Mouse (Mus musculus): ENCODE measurements around the gene Xrcc6. TPM values are rescaled to one million over a fixed set of nuclear protein-coding genes. Genes with fewer than 3 reads are reported as not detected.

The Xrcc6 gene
- polyA plus RNA-seq, 1 experiment = 53.7 TPM

DNA sequence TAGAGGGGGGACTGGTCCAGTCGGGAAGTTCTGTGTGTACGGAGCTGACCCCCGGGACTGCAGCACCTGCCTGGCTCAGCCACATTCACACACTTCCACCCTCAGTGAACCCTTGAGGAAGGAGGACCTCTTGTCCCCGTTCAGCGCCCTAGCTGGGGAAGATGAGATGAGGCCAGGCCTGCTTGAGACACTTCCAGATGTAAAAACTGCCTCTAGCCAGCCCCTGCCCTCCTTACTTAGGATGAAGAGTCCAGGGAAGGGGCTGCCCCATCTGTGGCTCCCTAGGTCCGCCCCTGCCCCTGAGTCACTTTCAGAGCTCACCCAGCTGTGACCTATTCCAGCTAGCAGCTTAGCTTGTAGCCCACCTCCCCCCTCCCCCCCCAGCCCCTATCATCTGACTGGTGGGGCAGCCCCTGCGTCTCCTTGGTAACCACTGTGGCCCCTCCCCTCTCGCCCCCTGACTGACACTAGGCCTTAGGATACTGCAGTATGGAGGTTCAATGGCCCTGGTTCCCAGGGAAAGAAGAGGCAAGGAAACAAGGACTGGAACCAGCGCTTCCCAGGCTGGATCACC lies 44.4 kb upstream of the Xrcc6 start:
- Histone ChIP-seq H3K79me3 (ENCODE audit: low read depth) (no peaks in the 10 kb centered on the region), H3K36me3 (ENCODE audit: control insufficient read depth, insufficient read depth) (no peaks in the 10 kb centered on the region), H3K4me3 (ENCODE audit: insufficient read depth, poor library complexity, severe bottlenecking) (no peak overlapping the region), H3K79me2 (ENCODE audit: control insufficient read depth, insufficient read depth) (no peaks in the 10 kb centered on the region), H3K27me3 (ENCODE audit: control insufficient read depth, insufficient read depth, insufficient read length) (peaks cover 8% of the 10 kb centered on the region), H3ac (ENCODE audit: control insufficient read depth, insufficient read length, low read depth) (no peak overlapping the region)
- TF ChIP-seq CEBPB (IDR thresholded peaks at IDR 0.05; ENCODE audit: low read depth) = no peak
- no peak for TF ChIP-seq MYOD1 (IDR thresholded peaks at IDR 0.05; ENCODE audit: control insufficient read depth, insufficient read length, low read depth)
- no peak for TF ChIP-seq FOSL1 (IDR thresholded peaks at IDR 0.05; ENCODE audit: insufficient read depth, low read length, poor library complexity, severe bottlenecking)
- TF ChIP-seq CTCF (IDR thresholded peaks at IDR 0.05; ENCODE audit: control insufficient read depth, insufficient read depth, insufficient read length) = no peak
- TF ChIP-seq USF1 (IDR thresholded peaks at IDR 0.05; ENCODE audit: low read depth) = no peak
- TF ChIP-seq MAX (IDR thresholded peaks at IDR 0.05) = no peak
- no peak for TF ChIP-seq MYOG (IDR thresholded peaks at IDR 0.05; ENCODE audit: control insufficient read depth, extremely low read depth, insufficient read length)

DNA sequence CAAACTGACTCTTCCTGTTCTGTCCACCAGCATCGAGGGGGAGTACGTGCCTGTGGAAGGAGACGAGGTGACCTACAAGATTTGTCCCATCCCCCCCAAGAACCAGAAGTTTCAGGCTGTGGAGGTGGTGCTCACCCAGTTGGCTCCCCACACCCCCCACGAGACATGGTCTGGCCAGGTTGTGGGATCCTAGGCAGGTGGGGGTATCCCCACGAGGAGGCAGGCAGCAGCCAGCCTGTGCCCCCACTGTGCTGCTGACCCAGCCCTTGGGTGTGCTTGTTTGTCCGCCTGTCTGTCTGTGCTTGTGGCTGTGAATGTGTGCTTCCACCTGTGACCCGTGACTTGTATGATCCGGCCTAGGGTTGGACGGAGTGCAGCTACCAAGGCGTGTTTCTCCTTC lies 38.6 kb upstream of the Xrcc6 start:
- no peaks in the 10 kb centered on the region for H3K79me2 ChIP-seq (ENCODE audit: control insufficient read depth, insufficient read depth)
- H3K79me3 ChIP-seq (ENCODE audit: low read depth) = no peaks in the 10 kb centered on the region
- TF ChIP-seq USF1 (IDR thresholded peaks at IDR 0.05; ENCODE audit: low read depth) (no peak), MAX (IDR thresholded peaks at IDR 0.05) (no peak), FOSL1 (IDR thresholded peaks at IDR 0.05; ENCODE audit: insufficient read depth, low read length, poor library complexity, severe bottlenecking) (no peak), CTCF (IDR thresholded peaks at IDR 0.05; ENCODE audit: control insufficient read depth, insufficient read depth, insufficient read length) (no peak), MYOD1 (IDR thresholded peaks at IDR 0.05; ENCODE audit: control insufficient read depth, insufficient read length, low read depth) (no peak), CEBPB (IDR thresholded peaks at IDR 0.05; ENCODE audit: low read depth) (no peak), MYOG (IDR thresholded peaks at IDR 0.05; ENCODE audit: control insufficient read depth, extremely low read depth, insufficient read length) (no peak)
- H3ac ChIP-seq (ENCODE audit: control insufficient read depth, insufficient read length, low read depth) = no peak overlapping the region
- no peak overlapping the region for H3K4me3 ChIP-seq (ENCODE audit: insufficient read depth, poor library complexity, severe bottlenecking)
- H3K36me3 ChIP-seq (ENCODE audit: control insufficient read depth, insufficient read depth) = peaks cover 7% of the 10 kb centered on the region
- peaks cover 3% of the 10 kb centered on the region for H3K27me3 ChIP-seq (ENCODE audit: control insufficient read depth, insufficient read depth, insufficient read length)

DNA sequence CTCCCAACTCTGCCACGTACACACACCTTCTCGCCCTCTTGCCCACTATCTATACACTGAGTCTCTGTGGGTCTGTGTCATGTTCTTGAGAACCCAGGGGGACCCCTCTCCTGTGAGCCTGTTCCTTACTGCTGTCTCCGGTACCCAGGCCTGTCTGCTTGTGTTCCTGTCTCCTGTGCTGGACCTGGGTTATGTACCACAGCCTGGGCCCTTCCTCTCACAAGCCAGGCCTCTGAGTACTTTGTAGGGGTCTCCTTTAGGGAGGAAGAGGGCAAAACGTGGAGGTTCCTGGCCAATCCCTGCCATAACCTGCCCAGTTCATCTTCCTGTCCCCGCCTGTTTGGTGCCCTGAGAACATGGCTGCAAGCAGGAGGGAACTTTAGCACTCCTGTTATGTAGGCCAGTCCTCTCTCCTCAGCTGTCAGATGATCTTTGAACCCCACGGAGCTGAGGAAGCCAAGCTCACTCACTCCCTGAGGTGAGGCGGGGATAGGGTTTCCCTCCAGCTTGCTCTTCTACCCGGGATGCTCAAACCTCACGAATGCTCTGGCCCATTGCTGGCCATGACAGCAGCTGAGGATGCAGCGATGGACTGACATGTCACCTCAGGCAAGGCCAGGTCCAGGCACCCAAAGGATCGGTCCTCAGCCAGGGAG lies 38.0 kb upstream of the Xrcc6 start:
- H3K27me3 ChIP-seq (ENCODE audit: control insufficient read depth, insufficient read depth, insufficient read length) = peaks cover 3% of the 10 kb centered on the region
- H3K4me3 ChIP-seq (ENCODE audit: insufficient read depth, poor library complexity, severe bottlenecking) = no peak overlapping the region
- no peaks in the 10 kb centered on the region for H3K79me3 ChIP-seq (ENCODE audit: low read depth)
- no peaks in the 10 kb centered on the region for H3K79me2 ChIP-seq (ENCODE audit: control insufficient read depth, insufficient read depth)
- TF ChIP-seq MYOG (IDR thresholded peaks at IDR 0.05; ENCODE audit: control insufficient read depth, extremely low read depth, insufficient read length) (no peak), CTCF (IDR thresholded peaks at IDR 0.05; ENCODE audit: control insufficient read depth, insufficient read depth, insufficient read length) (no peak), MYOD1 (IDR thresholded peaks at IDR 0.05; ENCODE audit: control insufficient read depth, insufficient read length, low read depth) (no peak), FOSL1 (IDR thresholded peaks at IDR 0.05; ENCODE audit: insufficient read depth, low read length, poor library complexity, severe bottlenecking) (no peak), MAX (IDR thresholded peaks at IDR 0.05) (no peak), USF1 (IDR thresholded peaks at IDR 0.05; ENCODE audit: low read depth) (no peak), CEBPB (IDR thresholded peaks at IDR 0.05; ENCODE audit: low read depth) (no peak)
- no peak overlapping the region for H3ac ChIP-seq (ENCODE audit: control insufficient read depth, insufficient read length, low read depth)
- H3K36me3 ChIP-seq (ENCODE audit: control insufficient read depth, insufficient read depth) = peaks cover 9% of the 10 kb centered on the region

DNA sequence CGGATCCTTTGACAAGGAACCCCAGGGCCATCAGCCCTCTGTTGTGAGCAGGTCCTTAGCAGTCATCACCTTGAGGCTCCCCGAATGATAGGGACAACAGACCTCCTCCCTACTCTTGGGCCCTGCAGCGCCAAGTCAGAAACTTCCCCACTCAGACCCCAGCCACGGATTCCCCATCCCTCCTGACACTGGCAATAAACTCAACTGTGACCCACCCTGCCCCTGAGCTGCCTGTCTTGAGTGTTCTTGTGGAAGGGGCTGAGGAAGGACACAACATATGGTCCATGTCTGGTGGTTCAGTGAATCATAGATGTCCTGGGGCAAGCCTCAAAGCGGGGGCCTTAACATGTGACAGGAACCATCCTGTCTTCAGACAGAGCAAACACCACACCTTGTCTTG lies 36.9 kb upstream of the Xrcc6 start:
- Histone ChIP-seq H3K79me3 (ENCODE audit: low read depth) (no peaks in the 10 kb centered on the region), H3ac (ENCODE audit: control insufficient read depth, insufficient read length, low read depth) (no peak overlapping the region), H3K36me3 (ENCODE audit: control insufficient read depth, insufficient read depth) (peaks cover 20% of the 10 kb centered on the region), H3K79me2 (ENCODE audit: control insufficient read depth, insufficient read depth) (no peaks in the 10 kb centered on the region), H3K4me3 (ENCODE audit: insufficient read depth, poor library complexity, severe bottlenecking) (no peak overlapping the region), H3K27me3 (ENCODE audit: control insufficient read depth, insufficient read depth, insufficient read length) (no peaks in the 10 kb centered on the region)
- TF ChIP-seq MAX (IDR thresholded peaks at IDR 0.05) = no peak
- no peak for TF ChIP-seq CTCF (IDR thresholded peaks at IDR 0.05; ENCODE audit: control insufficient read depth, insufficient read depth, insufficient read length)
- TF ChIP-seq CEBPB (IDR thresholded peaks at IDR 0.05; ENCODE audit: low read depth) = no peak
- TF ChIP-seq USF1 (IDR thresholded peaks at IDR 0.05; ENCODE audit: low read depth) = no peak
- no peak for TF ChIP-seq FOSL1 (IDR thresholded peaks at IDR 0.05; ENCODE audit: insufficient read depth, low read length, poor library complexity, severe bottlenecking)
- no peak for TF ChIP-seq MYOG (IDR thresholded peaks at IDR 0.05; ENCODE audit: control insufficient read depth, extremely low read depth, insufficient read length)
- no peak for TF ChIP-seq MYOD1 (IDR thresholded peaks at IDR 0.05; ENCODE audit: control insufficient read depth, insufficient read length, low read depth)

DNA sequence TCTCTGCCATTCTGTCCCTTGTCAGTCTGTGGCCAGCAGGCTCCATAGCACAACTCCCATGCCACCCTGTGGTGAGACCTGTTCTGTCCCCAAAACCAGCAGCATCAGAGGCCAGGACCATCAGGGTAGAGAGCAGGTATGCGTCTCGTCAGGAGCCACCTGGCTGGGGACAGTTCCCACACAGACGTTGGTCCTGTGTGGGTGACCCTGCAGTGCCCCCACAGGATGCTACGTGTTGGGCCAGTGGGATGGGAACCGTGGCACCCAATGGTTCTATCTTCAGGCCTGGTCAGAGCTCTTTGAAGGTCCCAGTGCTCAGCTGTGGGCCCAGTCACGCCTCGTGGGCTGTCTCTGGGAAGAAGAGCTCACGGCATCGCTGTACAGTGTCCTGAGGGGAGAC lies 36.5 kb upstream of the Xrcc6 start:
- TF ChIP-seq FOSL1 (IDR thresholded peaks at IDR 0.05; ENCODE audit: insufficient read depth, low read length, poor library complexity, severe bottlenecking) (no peak), USF1 (IDR thresholded peaks at IDR 0.05; ENCODE audit: low read depth) (no peak), MYOD1 (IDR thresholded peaks at IDR 0.05; ENCODE audit: control insufficient read depth, insufficient read length, low read depth) (no peak), MAX (IDR thresholded peaks at IDR 0.05) (no peak), CTCF (IDR thresholded peaks at IDR 0.05; ENCODE audit: control insufficient read depth, insufficient read depth, insufficient read length) (no peak), CEBPB (IDR thresholded peaks at IDR 0.05; ENCODE audit: low read depth) (no peak), MYOG (IDR thresholded peaks at IDR 0.05; ENCODE audit: control insufficient read depth, extremely low read depth, insufficient read length) (no peak)
- Histone ChIP-seq H3K79me3 (ENCODE audit: low read depth) (no peaks in the 10 kb centered on the region), H3ac (ENCODE audit: control insufficient read depth, insufficient read length, low read depth) (no peak overlapping the region), H3K36me3 (ENCODE audit: control insufficient read depth, insufficient read depth) (peaks cover 20% of the 10 kb centered on the region), H3K4me3 (ENCODE audit: insufficient read depth, poor library complexity, severe bottlenecking) (no peak overlapping the region), H3K79me2 (ENCODE audit: control insufficient read depth, insufficient read depth) (no peaks in the 10 kb centered on the region), H3K27me3 (ENCODE audit: control insufficient read depth, insufficient read depth, insufficient read length) (no peaks in the 10 kb centered on the region)

All from C2C12 (cell line).